Mouse (Mus musculus): Measurements from ENCODE around the gene Smad6.

- TF ChIP-seq CHD2 (IDR thresholded peaks at IDR 0.05; ENCODE audit: low read depth, low read length) (no peak), MAFK (IDR thresholded peaks at IDR 0.05; ENCODE audit: insufficient read depth, low read depth, low read length) (no peak), HCFC1 (IDR thresholded peaks at IDR 0.05; ENCODE audit: borderline replicate concordance, insufficient read depth, low read length) (no peak), ZC3H11A (IDR thresholded peaks at IDR 0.05; ENCODE audit: borderline replicate concordance, low read depth, low read length) (no peak)
These were observed 72.5 kb downstream of the Smad6 start for GRCm38 (mm10) chr9:63949393-63949792.

Data from ES-E14 (cell line).